Mouse (Mus musculus) erythroblast, adult 5-6 weeks (primary cell): Measurements from ENCODE around the gene Dock2. TPM values are rescaled to one million over a fixed set of nuclear protein-coding genes. Genes with fewer than 3 reads are reported as not detected.
"Not testable (repeated sequence)": the region's sequence is repeated elsewhere in the genome, so short reads cannot be mapped to it uniquely, and the experiment has no call there.

Source experiments
- ATAC-seq: replicated peaks from 2 replicates; pipeline ENCODE4 v1.8.0; 2016; ENCODE audit warnings: moderate number of reproducible peaks, mild to moderate bottlenecking, moderate TSS enrichment, inconsistent platforms; ENCODE audit not compliant: poor library complexity, low FRiP score, severe bottlenecking
- total RNA-seq, 2 experiments: library from RNA; stranded (forward) in 1 of 2; stranded (reverse) in 1 of 2; fragments of 150-400 nt in 1 of 2; fragments of 200-764, 138-1000 nt in 1 of 2; gene quantifications; 2 replicates each; pipeline versions ENCODE4 v1.2.3 to v1.2.4; 2015 to 2017; ENCODE audit warnings: low replicate concordance in 2 of 2

Gene Dock2
- 35.7 and 35.9 TPM in 2 replicates for total RNA-seq (2015; ENCODE audit: low replicate concordance)
- 27.5 and 32.6 TPM in 2 replicates for total RNA-seq (2017; ENCODE audit: low replicate concordance)

DNA sequence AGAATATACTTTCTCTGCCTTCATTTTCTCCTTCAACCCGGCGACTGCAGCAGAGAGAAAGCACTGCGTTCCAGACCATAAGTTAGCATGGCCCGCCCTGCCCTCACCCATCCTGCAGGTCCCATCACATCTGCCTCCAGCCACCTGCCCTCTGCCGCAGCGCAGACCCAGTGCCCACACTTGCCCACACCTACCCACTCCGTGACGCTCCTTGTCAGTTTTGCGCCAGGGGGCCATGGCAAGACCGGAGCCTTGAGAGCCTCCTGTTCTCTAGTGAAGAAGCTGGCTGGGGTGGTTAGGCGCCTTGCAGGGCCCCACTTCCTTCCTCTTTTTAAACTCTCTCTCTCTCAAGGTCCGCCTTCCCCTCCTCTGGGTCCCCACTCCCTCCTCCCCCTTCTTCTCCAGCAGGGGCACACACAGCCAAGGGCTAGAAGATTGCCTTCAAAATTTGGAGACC lies at the start of gene Dock2:
Gene Dock2, minus strand, starts transcription at position 306 of the 457 bp plus-strand sequence.
- no peak for ATAC-seq

DNA sequence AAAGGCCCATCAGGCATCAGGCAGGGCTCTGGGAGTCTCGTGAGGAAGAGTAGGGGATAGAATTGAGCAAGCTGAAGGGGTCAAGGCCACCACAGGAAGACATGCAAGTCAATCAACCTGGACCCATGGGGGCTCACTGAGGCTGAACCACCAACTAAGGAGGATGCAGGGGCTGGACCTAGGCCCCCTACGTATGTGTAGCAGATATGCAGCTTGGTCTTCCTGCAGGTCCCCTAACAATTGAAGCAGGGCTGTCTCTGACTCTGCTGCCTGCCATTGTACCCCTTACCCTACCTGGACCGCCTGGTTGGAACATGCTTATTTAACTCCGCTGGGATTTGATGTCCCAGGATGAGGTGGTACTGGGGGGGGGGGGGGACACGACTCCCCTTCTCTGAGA lies 49.0 kb upstream of the Dock2 start:
- ATAC-seq: no peak

DNA sequence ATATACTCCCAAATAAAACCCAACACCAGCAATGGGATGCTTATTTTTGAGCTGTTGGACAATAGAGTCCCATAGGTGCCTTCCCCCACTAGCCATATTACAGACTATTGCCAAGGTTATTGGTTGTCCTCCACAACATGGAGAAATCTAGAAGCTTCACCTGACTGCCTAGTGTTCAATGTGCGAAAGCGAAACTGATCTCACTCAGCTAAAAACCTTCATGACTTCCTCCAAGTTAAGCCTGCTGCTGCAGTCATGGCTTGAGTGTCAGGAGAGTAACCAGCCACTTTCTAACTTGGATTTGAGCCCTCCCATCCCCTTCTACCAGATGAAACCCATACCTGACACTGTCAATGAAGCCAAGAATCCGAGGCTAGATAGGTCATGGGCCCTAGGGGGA lies 44.1 kb upstream of the Dock2 start:
- ATAC-seq: no peak

DNA sequence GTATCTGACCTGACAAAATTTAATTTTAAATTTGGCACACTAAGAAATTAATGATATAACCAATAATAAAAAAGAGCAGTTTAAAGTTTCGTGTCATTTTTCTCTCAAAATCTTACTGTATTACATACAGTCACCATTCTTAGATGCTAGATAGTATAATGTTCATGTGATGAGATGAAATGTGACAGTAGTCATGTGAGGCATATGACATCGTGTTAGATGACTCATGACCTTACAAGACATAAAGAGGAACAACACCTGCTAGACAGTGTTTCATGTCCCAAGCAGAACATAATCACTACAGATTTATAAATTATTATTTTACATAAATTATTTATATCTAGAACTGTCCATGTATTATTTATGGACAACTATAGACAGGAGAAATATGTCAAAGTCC lies 43.2 kb upstream of the Dock2 start:
- no peak for ATAC-seq

DNA sequence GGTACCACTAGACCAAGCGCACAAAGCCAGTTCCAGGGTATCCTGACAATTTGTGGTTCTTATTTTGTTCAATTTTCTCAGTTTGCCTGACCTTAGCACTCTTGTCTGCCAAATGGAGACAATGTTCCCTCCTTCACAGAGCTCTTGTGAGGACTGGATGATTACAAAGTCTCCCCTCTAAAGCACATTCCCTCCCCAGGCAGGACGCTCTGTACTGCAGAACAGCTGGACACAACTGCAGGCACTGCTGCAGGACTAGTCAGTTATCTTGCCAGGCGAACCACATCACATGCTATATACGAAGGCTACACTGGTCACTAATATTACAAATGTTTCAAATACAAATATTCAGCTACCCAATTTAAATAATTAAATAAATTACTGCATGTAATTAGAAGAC lies 41.1 kb upstream of the Dock2 start:
- no peak for ATAC-seq

DNA sequence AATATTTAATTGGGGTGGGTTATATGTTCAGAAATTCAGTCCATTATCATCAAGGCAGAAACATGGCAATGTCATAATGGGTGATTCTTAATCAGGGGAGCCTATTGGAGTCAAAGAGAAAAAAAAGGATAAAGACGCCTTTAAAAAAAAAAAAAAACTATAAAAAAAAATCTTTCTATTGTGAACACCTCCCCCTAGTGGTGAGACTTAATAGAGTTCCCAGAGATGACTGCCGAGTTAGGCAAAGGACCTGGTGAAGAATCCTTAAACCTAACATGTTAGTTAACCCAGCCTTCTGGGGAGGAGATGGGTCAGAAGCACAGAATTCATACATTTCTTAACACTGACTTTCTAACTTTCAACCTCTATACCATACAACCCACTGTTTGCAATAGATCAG lies 31.1 kb upstream of the Dock2 start:
- no peak for ATAC-seq

DNA sequence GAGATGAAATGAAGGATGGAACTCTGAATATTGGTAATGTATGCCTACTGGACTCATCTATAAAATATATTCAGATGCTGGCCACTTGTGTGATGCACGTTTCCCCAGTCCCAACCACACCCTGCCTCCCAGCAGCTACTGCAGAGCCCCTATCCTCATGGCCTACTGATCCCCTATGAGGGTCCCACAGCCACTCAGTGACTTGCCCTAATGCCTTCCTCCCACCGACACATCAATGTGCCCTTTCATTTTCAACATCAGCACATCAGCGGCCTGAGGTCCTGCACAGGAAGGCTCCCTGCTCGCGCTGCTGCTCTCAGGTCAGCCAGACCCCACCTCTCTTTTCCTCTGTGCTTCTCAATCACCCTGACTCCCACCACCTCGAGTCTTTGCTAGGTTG lies 30.6 kb upstream of the Dock2 start:
- ATAC-seq: no peak

DNA sequence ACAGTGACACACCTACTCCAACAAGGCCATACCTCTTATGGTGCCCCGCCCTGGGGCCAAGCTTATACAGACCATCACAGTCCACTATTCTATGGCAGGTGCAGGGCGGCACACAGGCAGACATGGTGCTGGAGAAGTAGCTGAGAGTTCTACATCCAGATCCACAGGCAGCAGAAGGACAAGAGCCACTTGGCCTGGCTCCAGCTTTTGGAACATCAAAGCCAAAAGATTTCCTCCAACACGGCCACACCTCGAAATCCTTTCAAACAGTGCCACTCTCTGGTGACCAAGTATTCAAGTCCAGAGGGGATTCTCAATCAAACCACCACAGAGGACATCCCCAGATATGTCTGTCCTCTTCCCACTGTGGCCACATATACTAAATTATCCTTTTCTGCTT lies 21.3 kb upstream of the Dock2 start:
- not testable (repeated sequence) for ATAC-seq

DNA sequence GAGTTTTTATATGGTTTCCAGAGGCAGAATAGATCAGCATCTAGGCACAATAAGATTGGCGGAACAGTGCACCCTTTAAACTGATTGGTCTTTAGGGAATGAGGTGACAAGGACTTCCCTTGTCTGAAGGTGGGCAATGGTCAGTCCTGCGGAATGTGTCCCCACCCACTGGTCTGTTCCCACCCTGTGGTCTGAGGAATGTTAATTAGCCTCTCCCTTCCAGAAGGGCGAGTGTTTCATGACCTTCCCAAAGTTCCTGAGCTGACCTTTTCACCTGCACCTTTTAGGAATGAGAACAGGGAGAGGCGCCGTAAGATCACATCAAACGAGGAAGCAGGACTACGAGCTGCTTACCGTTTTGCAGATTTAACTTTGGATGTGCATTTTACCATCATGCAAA lies 14.4 kb upstream of the Dock2 start:
- ATAC-seq: not testable (repeated sequence)

DNA sequence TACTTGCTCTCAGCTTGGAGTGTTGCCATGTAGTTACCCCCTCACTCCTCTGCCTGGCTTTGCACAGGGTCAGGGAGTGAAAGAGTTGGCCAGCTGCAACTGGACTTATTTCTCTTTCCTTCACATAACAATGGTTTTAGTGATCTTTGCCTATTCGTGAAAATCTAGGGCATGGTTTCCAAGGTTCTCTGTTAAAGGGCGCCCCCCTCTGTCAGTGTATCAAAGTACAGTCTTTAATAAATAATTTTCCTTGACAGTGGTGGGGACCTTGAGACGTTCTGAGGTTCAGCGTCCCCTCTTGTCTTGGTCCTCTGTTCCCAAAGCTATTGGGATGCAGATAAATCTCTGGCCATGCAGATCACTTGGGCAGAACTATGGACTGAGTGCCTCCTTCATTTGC lies 12.4 kb upstream of the Dock2 start:
- no peak for ATAC-seq

DNA sequence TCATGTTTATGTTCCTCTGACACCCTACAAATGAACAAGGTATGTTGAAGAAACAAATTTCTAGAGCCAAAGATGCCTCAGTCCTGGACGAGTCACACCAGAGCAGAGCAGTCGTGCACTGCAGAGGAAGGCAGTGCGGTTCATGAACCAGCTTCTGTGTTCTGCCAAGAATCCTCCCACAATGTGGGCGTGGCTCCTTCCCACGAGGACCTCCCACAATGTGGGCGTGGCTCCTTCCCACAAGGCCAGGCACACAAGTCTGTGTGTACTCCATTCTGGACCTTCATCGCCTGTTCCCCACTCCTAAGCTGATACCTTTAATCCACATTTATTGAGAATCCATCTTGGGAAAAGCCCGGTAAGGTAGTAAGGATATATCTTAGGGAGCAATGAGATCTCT lies 8.2 kb upstream of the Dock2 start:
- no peak for ATAC-seq

DNA sequence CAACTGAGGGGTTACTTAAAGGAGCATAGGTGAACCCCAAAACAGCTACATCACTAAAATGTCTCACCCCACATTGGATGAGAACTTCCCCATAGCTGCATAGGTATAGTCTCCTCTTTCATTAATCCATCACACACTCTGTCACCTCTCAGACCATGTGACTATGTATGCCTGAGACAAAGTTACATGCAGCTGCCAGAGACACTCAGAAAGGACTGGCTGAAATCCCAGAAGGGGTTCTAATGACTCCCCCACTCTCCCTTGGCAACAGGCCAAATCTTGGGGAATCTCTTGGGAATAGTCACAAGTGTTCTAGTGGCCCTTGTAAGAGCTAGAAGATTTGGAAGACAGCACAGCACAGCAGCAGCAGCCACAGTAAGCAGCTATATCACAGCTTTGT lies 1.2 kb upstream of the Dock2 start:
- no peak for ATAC-seq

DNA sequence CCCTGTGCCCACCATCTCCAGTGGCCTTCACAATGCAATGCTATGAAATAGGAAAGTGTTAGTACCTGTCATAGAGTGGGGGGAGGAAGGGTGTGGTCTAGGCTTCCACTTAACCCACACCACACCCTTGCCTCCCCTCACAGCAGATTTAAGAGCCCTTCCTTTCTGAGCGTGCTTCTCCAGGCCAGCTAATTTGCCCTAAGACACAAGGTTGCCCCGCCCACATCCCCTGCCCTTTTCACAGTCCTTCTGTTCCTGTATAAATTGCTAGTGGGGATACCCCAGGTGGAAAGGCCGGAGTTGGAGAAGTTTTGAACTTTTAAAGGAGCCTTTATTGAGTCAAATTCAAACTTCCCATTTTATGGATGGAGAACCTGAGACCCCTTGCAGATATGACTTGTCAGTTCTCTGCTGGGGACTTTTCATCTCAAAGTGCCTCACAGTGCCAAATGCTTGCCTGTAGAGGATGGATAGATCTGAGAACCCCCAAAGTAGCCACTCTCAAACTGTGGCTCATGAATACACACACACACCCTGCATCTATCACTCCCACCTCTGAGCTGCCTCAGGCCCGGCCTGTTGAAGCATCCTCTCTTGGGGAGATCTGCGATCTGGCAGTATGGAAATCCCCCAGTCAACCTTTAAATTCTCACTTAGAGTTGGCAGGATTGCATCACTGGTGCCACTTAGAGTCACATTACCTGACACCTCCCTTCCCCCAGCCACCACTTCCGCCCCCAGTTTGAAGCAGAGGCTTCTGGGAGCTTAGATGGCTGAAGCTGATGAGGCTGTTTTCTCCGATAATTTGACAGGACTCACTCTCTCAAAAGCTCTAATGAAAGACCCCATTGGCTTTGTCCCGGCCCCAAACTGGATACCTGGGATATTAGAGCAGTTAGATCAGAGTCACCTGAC lies 919 bp downstream of the Dock2 start:
- no peak for ATAC-seq

DNA sequence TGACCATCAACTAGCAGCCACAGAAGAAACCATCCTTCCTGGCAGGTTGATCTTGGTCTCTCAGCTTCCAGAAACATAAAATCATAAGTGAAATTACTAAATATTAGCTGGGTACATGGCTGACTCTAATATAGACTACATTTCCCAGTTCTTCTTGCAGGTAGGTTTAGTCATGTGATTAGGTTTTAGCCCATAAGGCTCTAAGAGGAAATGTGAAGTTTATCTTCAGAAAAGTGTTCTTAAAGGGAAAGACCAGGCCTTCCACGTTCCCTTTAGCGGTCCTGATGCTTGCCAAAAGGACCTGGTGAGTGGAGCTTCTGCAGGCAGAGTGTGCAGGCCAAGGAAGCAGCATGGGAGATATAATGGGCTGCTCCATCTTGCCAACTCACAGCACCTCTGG lies 2.9 kb downstream of the Dock2 start:
- ATAC-seq: no peak

DNA sequence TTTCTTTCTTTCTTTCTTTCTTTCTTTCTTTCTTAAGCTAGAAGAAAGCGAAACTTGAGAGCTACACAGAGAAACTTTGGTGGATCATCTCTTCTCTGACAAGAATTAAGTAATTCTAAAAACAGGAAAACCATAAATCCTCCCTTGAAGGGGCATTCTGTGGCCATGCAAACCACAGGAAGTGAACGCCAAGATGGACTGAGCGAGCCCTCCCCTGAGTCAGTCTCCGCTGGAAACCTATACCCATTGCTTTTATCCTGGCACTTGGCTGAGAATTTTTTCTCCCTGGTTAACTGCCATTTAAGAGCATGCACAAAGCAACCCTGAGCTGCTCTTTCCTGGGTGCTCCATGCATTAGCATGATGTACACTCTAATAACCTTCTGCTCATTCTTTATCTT lies 3.7 kb downstream of the Dock2 start:
- no peak for ATAC-seq

DNA sequence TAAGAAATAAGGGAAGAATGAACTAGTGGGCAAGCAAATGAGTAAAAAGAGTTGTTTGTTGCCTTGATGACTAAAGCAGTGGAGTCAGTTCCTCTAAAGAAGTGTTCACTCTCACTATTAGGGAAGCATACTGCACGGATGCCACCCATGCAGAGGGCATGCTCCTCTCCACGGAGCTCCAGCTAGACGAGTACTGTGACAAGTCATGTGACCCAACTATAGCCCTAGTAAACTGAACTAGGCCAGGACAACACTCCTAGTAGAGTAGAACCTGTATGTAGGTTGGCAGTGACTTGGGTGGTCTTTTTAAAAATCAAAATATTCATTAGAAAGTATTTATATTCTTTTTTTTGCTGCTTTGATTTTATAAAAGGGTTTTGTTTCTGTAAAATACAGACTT lies 5.3 kb downstream of the Dock2 start:
- no peak for ATAC-seq

DNA sequence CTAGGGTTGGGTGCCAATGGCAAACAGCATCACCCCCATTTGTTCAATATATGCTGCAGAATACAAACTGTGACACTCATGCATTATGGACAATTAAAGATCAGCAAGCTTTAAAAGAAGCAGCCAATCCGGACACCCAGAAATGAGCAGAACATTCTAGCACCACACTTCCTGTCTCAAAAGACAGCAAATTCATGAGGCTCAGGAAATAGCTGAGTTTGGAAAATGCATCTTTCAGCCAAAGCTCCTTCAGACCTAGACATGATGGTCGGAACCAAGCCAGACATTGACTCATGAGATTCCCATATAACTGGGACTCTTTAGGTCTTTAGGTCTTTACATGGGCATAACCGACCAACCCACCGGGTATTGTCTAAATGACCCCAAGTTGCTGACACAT lies 6.2 kb downstream of the Dock2 start:
- ATAC-seq: no peak

DNA sequence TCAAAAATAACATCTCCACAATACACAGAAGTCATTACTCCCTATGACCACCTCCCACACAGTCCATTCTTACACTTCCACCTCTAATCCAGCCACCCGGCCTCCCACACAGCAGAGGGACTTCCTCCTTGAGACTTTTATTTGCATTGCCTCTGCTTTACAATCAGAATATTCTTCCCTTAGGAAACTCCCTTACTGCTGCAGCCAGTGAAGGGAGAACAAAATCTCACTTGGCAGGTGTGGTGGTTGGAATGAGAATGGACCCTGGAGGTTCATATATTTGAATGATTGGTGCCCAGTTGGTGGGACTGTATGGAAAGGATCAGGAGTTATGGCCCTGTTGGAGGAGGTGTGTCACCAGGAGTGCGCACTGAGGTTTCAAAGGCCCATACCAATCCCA lies 7.6 kb downstream of the Dock2 start:
- ATAC-seq: no peak

DNA sequence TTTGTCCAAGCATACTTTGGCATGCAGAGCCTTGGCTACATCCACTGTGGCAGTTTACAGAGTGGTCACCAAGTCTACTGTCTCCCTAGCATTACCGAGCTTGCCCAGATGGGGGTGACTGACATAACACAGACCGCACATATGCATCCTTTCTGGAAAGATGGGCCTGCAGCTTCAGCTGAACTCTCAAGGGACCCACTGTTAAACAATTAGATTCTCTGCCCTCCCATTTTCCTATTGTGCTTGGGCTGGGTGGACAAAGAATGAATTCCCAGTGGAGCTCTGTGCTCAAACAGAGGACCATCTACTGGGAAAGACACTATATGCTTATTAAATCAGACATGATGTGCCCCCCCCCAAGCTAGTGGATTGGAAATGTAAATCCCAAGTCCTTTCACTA lies 9.1 kb downstream of the Dock2 start:
- no peak for ATAC-seq

DNA sequence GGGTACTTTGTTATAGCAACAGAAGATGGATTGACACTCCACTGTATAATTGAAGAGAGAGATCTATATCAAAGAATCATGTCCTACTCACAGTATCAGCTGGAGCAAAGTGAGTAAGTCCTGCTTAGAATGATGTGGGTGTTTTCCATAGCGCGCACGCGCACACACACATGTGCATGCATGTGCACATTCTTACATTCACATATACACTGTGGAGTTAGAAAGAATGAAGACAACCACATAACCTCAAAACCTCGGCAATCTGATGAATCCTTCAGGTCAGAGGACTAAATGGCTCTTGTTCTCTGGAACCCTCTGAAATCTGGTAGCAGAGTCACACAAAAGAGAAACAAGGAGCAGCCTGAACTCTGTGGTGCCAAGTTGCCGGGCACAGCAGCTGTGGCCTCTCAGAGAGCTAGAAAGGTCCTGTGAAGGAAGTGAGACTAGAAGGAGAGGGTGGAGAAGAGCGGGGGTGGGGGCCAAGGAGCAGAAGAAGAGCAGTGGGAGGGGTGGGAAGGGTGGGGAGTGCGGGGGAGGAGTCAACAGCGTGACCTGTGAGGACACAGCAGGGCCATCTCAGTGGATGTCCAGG lies 10.3 kb downstream of the Dock2 start:
- ATAC-seq: no peak

DNA sequence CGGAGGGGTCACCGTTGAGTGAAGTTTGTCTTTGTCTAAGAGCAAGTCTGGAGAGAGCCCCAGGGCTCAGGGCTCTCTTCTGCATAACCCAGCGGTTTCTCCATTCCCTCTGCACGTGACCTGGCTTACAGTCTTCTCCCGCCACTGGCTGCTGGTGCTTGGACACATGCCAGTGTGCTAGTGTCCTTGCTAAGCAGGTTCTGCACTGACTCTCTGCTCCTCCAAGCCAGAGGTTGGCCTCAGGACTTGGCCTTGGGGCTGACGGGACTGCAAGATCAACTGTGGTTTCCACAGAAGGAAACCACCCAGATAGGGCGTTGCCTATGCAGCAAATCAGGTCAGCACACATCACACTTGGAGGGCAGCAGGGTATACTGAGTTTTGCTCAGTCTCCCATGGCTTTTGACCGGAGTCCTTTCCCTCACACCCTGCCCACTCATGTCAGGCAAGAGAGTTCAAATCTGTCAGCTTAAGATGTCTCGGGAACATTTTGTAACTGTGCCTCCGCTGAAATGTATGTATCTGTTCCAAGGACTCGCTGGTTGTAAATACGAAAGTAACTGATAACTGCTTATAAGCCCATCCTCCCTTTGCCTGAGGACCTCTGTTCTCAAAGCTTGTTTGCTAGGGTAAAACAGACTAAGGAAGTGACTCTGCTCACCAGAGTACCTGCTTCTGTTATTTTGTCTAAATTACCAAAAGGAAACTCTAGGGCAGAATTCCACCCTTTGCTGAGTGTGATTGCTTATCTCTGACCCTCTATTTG lies 12.3 kb downstream of the Dock2 start:
- ATAC-seq: no peak
